Mouse (Mus musculus) cerebellum, postnatal 10 days (tissue): ENCODE measurements at regions not wholly inside any gene's neighbourhood (a gene's known extent, or its start where the extent isn't known, plus 50 kb on each side); places are given as distances from the start of the nearest gene placed in this dataset.
A peak's percentile ranks its signal among the peaks of the same experiment; 100 is the strongest.

Experiments used
- DNase-seq, 2 experiments: peaks; one replicate each; pipeline ENCODE4 v3.0.0; 2021; ENCODE audit warnings: mixed read lengths in 2 of 2

- no peak for DNase-seq
Measured at GRCm38 (mm10) chr6:99979614-99980013, 253.4 kb upstream of the Prok2 start.

GRCm38 (mm10) chr6:99978164-99978746 is 252.1 kb upstream of the Prok2 start:
- DNase-seq: no peak

GRCm38 (mm10) chr6:99976144-99976543 is 250.0 kb upstream of the Prok2 start:
- no peak for DNase-seq

- DNase-seq: peak; percentile 52 to 53
Measured at GRCm38 (mm10) chr6:99975486-99975885, 249.3 kb upstream of the Prok2 start.

GRCm38 (mm10) chr6:99974464-99974863 is 248.3 kb upstream of the Prok2 start:
- DNase-seq: peak; percentile 74 to 87

- DNase-seq: peak; percentile 89 to 94
Measured at GRCm38 (mm10) chr6:99971376-99971775, 245.2 kb upstream of the Prok2 start.

- peak; percentile 99 to 100 for DNase-seq
Measured at GRCm38 (mm10) chr6:99968889-99969288, 242.7 kb upstream of the Prok2 start.

- DNase-seq: peak; percentile 73 to 79
Measured at GRCm38 (mm10) chr6:99967465-99967864, 241.3 kb upstream of the Prok2 start.

GRCm38 (mm10) chr6:99964540-99964939 is 238.3 kb upstream of the Prok2 start:
- DNase-seq: no peak

- peak in 1 of 2 experiments; percentile 67 for DNase-seq
Measured at GRCm38 (mm10) chr6:99964007-99964406, 237.8 kb upstream of the Prok2 start.

- no peak for DNase-seq
Measured at GRCm38 (mm10) chr6:99959371-99959770, 233.2 kb upstream of the Prok2 start.

- DNase-seq: peak; percentile 77 to 89
Measured at GRCm38 (mm10) chr6:99954832-99955830, 228.9 kb upstream of the Prok2 start.

GRCm38 (mm10) chr6:99953980-99954776 is 228.0 kb upstream of the Prok2 start:
- DNase-seq: peak in 1 of 2 experiments; percentile 23

GRCm38 (mm10) chr6:99950811-99951210 is 224.6 kb upstream of the Prok2 start:
- DNase-seq: no peak

- no peak for DNase-seq
Measured at GRCm38 (mm10) chr6:99946917-99947316, 220.7 kb upstream of the Prok2 start.

- no peak for DNase-seq
Measured at GRCm38 (mm10) chr6:99946481-99946880, 220.3 kb upstream of the Prok2 start.

GRCm38 (mm10) chr6:99945691-99946090 is 219.5 kb upstream of the Prok2 start:
- no peak for DNase-seq

GRCm38 (mm10) chr6:99942958-99943357 is 216.8 kb upstream of the Prok2 start:
- DNase-seq: no peak

- DNase-seq: no peak
Measured at GRCm38 (mm10) chr6:99940118-99940517, 213.9 kb upstream of the Prok2 start.

GRCm38 (mm10) chr6:99939382-99939781 is 213.2 kb upstream of the Prok2 start:
- no peak for DNase-seq

- DNase-seq: no peak
Measured at GRCm38 (mm10) chr6:99938949-99939348, 212.8 kb upstream of the Prok2 start.

- DNase-seq: no peak
Measured at GRCm38 (mm10) chr6:99936716-99937115, 210.5 kb upstream of the Prok2 start.

- no peak for DNase-seq
Measured at GRCm38 (mm10) chr6:99935373-99935772, 209.2 kb upstream of the Prok2 start.
